Mouse (Mus musculus): ENCODE measurements around the gene Atg9b.

The Atg9b gene

DNA sequence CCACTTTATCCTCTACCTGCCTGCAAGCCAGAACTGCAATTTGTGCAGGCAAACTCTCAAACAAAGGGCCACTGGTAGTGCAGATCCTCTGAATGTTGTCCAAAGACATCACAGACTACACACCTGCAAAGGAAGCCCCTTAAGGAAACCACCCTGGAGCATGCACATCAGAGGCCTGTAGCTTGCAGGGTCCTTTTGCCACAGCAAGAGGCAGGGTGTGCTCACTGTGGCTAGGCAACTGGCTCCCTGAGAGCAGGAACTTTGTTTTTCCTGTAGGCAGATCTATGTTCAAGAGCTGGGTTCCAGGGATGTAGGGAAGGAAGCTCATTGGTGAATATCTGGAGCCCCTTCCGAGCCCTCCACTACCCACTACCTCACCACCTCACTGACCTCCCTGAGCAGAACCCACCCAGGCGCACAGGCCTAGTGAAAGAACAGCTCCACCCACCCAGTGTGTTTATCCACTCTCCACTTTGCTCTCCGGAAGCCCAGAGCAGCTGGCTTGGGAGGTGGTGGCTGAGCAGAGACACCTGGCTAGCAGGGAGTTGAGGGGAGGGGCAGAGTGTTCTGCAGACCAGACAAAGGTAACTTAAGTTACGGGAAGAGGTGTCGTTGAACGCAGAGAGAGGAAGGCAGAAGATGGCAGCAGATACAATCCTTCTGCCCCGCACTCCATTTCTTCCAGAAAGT lies 44.6 kb downstream of the Atg9b start:
- no peak for DNase-seq

DNA sequence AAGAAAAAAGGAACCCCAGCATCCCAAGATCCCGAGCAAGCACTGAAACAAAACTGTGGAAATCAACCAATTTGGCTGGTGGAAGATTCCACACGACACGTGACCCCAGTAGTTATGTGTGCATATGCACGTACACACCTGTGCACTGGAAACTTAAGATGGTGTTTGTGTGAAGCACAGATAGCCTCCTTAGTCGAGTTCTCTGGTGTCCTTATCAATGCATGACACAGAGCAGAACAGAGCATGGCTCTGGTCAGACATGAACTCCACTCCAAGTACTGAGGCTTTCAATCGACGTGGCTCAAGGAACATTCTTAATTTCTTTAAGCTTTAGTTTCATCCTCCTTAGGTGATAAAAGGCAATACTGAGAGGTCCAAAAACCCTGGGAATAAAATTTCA lies 45.6 kb downstream of the Atg9b start:
- no peak for DNase-seq

DNA sequence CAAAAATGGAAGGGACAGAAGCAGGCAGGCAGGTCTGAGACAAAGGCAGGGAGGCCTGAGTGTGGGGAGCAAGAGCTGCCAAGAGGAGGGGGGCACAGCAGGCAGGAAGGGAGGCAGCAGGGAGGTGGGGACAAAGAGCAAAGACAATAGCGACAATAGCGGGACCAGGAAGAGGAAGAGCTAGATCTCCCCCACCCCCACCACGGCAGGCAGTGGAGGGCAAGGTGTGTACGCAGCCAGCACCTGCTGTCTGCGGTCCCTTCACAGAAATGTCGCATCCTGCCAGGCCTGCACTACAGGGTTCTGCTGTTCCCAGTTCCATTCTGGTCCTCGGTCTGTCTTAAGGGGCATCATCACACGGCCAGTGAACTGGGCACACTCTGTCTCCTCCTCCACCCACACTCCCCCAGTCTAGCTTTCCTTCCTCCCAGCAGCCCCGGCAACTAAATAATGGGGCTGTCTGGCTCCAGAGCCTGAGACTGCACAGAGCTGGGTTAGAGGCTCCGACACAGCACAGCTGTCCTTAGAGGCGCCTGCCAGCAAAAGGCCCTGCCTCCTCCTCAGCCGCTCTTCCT lies 47.4 kb downstream of the Atg9b start:
- no peak for DNase-seq

DNA sequence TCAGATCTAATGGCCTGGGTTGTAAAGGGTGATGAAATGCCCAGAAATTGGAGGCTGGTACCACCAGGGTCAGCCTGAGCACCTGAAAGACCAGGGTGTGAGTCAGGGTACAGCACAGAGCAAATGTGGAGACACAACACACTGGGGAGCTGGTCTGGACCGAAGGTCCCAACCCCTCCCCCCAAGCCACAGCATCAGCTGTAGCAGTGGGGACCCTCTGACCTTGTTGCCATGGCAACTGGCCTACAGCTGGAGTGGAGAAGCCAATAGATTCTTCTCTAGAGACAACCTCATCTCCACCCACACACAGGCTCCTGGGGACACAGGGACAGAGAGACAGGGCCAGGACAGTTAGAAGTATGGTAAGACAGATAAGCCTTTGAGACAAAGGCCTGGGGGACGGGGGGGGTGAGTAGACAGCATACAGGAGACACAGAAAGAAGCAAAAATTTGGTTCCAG lies 47.9 kb downstream of the Atg9b start:
- DNase-seq, result no peak

DNA sequence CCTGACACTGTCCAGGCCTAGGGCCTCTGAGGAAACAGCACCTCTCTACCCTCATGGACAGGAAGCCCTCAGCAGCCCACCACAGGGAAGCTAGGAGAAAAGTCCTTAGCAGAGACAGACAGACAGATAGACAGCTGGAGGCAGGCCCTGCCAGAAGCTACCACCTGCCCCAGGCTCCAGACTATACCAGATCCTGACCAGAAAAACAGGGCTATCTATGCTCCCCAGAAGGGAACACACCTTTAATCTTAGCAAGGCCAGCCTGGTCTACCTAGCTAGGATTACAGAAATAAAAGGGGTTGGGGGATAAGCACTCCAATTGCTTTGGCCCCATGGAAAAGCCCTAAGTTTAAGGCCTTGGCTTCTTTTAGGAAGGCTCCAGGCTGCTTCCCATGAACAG lies 48.6 kb downstream of the Atg9b start:
- DNase-seq, result no peak

DNA sequence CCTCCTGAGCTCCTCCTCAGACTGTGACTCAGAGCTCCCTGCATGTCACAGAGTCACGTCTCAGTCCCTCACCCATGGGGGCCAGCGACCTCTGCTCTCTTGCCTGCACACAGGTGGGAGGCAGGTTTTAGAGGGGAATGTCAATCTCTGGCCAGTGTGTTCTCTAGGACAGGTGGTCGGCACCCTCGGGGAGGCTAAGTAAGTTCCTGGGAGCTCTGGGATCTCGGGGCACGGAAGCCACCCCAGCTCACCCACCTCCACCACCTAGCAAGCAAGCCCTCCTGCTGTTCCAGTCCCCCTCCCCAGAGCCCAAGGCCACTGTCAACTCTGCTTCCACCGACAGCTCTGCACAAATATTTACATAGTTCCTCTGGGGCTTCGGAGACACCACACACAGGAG lies 49.0 kb downstream of the Atg9b start:
- DNase-seq, result no peak

DNA sequence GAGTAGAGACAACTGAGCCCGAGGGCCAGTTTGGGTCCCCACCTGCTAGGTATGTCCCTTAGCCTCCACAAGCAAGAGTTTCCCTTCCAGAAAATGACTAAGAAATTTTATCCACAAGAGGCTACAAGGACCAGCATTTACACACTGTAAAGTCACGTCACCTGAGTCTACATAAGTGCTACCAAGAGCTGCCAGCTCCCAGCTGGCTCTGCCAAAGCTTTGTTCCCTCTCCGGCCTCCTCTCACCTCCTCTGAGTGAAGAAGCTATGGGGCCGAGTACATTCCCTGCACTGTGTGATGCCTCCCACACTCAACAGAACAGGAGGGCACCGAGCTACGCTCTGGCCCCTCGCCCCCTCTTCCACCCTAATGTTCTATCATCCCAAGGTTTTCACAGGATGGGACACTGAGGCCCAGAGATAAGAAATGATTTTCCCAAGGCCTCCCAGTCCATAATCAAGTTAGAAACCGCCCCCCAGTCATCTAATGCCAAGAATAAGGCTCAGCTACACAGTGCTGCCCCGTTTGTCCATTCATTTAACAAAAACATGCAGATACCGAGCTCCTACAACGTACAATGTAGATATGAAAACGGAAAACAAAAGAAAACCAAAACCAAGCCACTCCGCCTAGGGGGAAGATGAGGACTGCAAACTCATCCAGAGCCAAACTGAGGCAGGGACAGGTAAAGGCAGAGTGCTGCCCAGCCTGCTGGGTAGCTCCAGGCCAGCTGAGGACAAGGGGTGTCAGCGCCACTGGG lies 49.6 kb downstream of the Atg9b start:
- DNase-seq, result no peak

DNA sequence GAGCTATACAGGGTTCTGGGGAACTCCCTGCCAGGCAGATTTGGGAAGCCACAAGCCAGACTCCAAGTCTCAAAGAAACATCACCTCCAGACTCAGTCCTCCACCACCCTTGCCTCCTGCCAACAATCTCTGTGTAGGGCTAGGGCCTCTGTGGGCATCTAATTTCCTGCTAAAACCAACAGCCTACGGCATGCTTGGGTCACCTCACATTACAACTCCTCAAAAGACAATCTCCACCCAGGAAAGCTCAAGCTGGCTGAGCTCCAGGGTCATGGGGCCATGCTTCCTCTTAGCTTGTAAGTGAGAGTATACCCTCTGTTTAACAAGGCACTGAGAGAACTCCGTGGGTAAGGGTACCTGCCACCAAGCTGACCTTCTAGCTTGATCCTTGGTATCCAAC lies 54.1 kb downstream of the Atg9b start:
- DNase-seq, result no peak

DNA sequence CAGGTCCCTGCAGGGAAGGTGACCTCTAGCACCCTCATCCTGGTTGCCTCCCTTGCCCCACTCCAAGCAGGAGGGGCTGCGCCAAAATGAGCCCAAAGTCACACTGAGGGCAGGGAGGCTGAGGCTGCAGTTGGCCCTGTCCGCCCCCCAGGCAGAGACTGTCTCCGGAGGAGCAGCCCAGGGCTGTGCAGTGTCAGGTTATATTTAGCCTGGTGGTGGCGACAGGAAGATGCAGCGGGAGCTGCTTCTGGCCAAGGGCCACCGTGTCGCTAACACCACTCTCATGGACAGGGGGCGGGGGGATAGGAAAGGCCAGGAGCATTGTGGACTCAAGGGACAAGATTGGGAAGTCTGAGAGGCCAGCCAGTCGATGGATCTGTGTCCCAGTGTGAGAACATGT lies 54.6 kb downstream of the Atg9b start:
- no peak for DNase-seq

DNA sequence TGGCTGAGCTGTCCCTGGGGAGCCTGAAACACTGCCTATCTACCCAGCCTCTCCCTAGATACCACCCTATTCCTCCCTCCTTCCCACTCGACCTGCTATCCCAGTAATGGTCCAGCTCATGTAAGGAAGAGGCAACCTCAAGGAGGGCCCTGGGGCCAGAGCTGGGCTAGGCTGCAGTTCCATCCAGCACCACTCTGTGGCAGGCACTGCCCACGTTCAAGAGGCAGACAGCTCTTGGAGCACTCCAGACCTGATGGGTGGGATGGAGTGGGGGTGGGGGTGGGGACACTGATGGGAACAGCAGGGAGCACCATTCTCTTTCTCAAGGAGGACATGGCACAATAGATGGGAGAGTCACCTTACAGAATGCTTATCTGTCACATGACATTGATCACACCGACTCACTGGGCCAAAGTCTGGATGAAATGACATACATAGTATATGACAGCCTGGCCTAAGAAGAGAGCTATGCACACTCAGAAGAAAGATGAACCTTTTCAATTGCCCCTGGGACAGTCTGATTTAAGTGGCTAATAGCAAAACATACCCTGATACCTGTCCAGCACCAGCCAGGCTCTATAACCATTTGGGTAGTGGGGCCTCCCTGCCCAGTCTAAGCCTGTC lies 55.9 kb downstream of the Atg9b start:
- no peak for DNase-seq

DNA sequence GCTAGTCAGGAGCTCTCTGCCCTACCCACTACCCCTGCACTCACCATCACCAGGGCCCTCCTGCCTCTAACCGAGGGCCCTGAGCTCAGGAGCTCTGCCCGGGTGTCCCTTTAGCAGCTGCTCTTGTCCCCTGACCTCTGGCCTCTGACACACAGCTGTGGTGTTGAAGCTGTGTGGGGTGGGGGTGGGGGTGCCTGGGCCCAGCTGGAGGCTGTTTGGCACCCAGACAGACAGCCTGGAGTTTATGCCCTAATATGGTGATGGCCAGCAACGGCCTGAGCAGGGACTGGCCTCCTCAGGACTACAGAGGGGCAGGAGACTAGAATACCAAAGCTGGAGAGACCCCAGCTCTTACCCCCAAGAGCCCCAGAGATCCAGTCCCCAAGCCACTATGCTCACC lies 57.2 kb downstream of the Atg9b start:
- DNase-seq, result no peak

Data from right cerebral cortex, postnatal 25 days (tissue).